Mouse (Mus musculus): Measurements from ENCODE around the gene Lcn8. TPM values are rescaled to one million over a fixed set of nuclear protein-coding genes. Genes with fewer than 3 reads are reported as not detected.

Lcn8 gene
- polyA plus RNA-seq (2014; fragmentation: Nextera tagmentation; extraction: Ambion mirVana) = not detected in 2 replicates

- no peak within 1 kb of the TSS for H3K9ac ChIP-seq (replicated peaks; ENCODE audit: low read length)
- H3K27me3 ChIP-seq (ENCODE audit: control insufficient read depth, insufficient read depth, low read length) = no peaks in the 10 kb centered on the region
- no peak for ATAC-seq (ENCODE audit: low FRiP score, low TSS enrichment)
- no peaks in the 10 kb centered on the region for H3K9me3 ChIP-seq (ENCODE audit: control insufficient read depth, low read length)
- H3K4me2 ChIP-seq (ENCODE audit: low read length) = no peak within 1 kb of the TSS
- WGBS = 69% methylated on average over 2 of the region's 2 CpGs
- H3K27ac ChIP-seq (replicated peaks; ENCODE audit: low read depth, low read length) = no peak within 1 kb of the TSS
- no peak within 1 kb of the TSS for H3K4me3 ChIP-seq (replicated peaks; ENCODE audit: low read depth, low read length)
- no peaks in the 10 kb centered on the region for H3K4me1 ChIP-seq (ENCODE audit: control insufficient read depth, insufficient read depth, low read length)
- H3K36me3 ChIP-seq (ENCODE audit: control insufficient read depth, insufficient read depth, low read length) = no peaks in the 10 kb centered on the region
- DNase-seq = no peak
Measured at GRCm38 (mm10) chr2:25652902-25653301, at the start of gene Lcn8. TSS of gene Lcn8 (plus strand) at chr2:25653120.

DNA sequence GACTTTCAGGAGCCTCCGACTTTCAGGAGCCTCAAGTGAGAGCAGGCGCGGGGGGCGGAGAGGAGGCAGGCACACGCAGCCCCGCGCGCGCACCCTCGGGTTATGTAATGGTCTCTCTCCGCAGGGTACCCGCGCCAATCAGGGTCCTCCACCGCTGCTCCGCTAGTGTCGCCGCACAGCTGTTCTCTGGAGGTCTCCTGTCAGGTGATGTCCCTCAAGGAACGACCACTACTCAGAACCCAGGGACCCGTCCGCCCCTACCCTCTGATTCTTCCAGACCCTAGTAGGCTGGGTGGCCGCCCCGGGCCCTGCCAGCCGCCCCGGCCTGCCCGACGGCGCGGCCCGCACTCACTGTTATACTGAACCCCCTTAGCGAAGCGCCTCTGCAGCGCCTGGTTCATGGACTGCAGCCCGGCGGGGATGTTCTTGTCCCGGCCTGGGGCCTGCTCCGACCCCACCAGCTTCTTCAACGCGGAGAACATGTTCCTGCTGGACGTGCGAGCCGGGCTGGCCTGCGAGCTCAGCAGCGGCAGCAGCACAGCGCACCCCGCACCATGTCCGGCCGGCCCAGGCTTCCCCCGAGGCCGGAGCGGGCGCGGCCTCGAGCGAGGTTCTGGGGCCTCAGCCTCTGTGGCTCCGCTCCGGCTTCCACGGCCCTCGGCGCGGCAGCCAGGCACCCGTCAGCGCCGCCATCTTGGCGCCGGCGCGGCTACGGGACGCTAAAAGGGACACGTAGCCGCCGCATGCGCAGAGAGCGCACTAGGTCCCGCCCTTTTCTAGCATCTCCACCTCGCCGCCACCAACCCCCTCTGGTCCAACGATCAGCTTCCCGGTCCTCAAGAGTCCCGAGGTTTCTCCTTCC, 44.9 kb upstream of the Lcn8 start, which contains the start of gene Rabl6:
Rabl6 (minus strand) TSS at position 761 of the 862 bp plus-strand sequence.
- H3K4me3 ChIP-seq (replicated peaks; ENCODE audit: low read depth, low read length) = peak within 1 kb of the TSS; percentile 99
- peak; percentile 91 for ATAC-seq (ENCODE audit: low FRiP score, low TSS enrichment)
- H3K4me1 ChIP-seq (ENCODE audit: control insufficient read depth, insufficient read depth, low read length) = peaks cover 15% of the 10 kb centered on the region
- peak within 1 kb of the TSS; percentile 74 for H3K4me2 ChIP-seq (ENCODE audit: low read length)
- peak within 1 kb of the TSS; percentile 91 for H3K27ac ChIP-seq (replicated peaks; ENCODE audit: low read depth, low read length)
- H3K27me3 ChIP-seq (ENCODE audit: control insufficient read depth, insufficient read depth, low read length) = no peaks in the 10 kb centered on the region
- H3K9me3 ChIP-seq (ENCODE audit: control insufficient read depth, low read length) = no peaks in the 10 kb centered on the region
- peak within 1 kb of the TSS; percentile 97 for H3K9ac ChIP-seq (replicated peaks; ENCODE audit: low read length)
- H3K36me3 ChIP-seq (ENCODE audit: control insufficient read depth, insufficient read depth, low read length) = no peaks in the 10 kb centered on the region
- WGBS = 1% methylated on average over 80 of the region's 80 CpGs
- peak; percentile 97 for DNase-seq

- peaks cover 15% of the 10 kb centered on the region for H3K4me1 ChIP-seq (ENCODE audit: control insufficient read depth, insufficient read depth, low read length)
- ATAC-seq (ENCODE audit: low FRiP score, low TSS enrichment) (peak; percentile 28; the same call in 1 of the 2 replicates), DNase-seq (no peak)
- peak overlapping the region; percentile 74 for H3K4me2 ChIP-seq (ENCODE audit: low read length)
- H3K36me3 ChIP-seq (ENCODE audit: control insufficient read depth, insufficient read depth, low read length) = no peaks in the 10 kb centered on the region
- H3K9ac ChIP-seq (replicated peaks; ENCODE audit: low read length) = peak overlapping the region; percentile 97; the same call in 1 of the 2 replicates
- H3K9me3 ChIP-seq (ENCODE audit: control insufficient read depth, low read length) = no peaks in the 10 kb centered on the region
- H3K27me3 ChIP-seq (ENCODE audit: control insufficient read depth, insufficient read depth, low read length) = no peaks in the 10 kb centered on the region
- H3K4me3 ChIP-seq (replicated peaks; ENCODE audit: low read depth, low read length) = peak overlapping the region; percentile 99
- 73% methylated on average over 10 of the region's 10 CpGs for WGBS
- H3K27ac ChIP-seq (replicated peaks; ENCODE audit: low read depth, low read length) = peak overlapping the region; percentile 91
Measured at GRCm38 (mm10) chr2:25608671-25609070, 44.2 kb upstream of the Lcn8 start.

DNA sequence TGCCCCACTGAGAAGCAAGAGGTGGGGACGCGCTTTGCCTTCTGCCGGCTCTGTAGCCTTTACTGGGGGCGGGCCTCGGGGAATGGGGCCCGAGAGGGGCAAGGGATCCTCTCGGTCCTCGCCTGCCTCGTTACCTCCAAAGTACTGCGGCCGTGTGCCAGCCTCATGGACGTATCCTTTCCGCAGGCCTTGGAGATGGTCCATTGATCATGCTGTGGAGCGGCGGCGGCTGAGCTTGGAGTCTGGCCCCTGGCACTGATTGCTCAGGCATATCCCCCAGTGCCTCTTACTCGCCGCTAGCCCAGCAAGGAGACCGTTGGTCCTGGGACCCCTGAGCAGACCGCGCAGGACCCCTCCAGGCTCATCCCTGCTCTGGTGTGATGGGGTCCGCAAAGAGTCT, 36.5 kb upstream of the Lcn8 start:
- Histone ChIP-seq H3K27ac (replicated peaks; ENCODE audit: low read depth, low read length) (no peak overlapping the region), H3K4me1 (ENCODE audit: control insufficient read depth, insufficient read depth, low read length) (peaks cover 4% of the 10 kb centered on the region; the same call in 1 of the 2 replicates), H3K9me3 (ENCODE audit: control insufficient read depth, low read length) (no peaks in the 10 kb centered on the region), H3K36me3 (ENCODE audit: control insufficient read depth, insufficient read depth, low read length) (no peaks in the 10 kb centered on the region), H3K9ac (replicated peaks; ENCODE audit: low read length) (no peak overlapping the region), H3K4me3 (replicated peaks; ENCODE audit: low read depth, low read length) (no peak overlapping the region), H3K4me2 (ENCODE audit: low read length) (no peak overlapping the region), H3K27me3 (ENCODE audit: control insufficient read depth, insufficient read depth, low read length) (peaks cover 35% of the 10 kb centered on the region; the same call in 1 of the 2 replicates)
- ATAC-seq (ENCODE audit: low FRiP score, low TSS enrichment) = no peak
- no peak for DNase-seq
- WGBS = 17% methylated on average over 22 of the region's 22 CpGs

DNA sequence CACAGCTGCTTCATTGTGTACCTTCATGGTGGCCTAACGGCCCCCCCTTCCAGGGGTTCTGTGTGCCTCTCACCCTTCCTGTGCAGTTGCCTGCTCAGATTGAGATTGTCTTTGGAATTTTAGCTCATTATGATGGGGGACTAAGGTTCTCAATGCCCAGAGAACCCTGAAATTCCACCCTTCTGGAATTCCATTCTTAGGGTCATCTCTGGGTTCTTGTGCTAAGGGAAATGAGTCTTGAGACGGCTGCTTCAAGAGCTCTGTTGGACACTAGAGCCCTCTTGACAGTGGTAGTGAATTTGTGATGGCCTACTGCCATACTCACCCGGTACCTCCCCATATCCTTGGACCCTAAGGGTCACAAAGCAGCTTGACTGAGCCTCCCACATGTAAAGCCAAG, 35.3 kb upstream of the Lcn8 start, which contains the start of gene Ccdc183:
Ccdc183 (minus strand) TSS at position 101 of the 400 bp plus-strand sequence.
- 85% methylated on average over 3 of the region's 3 CpGs for WGBS
- Histone ChIP-seq H3K9me3 (ENCODE audit: control insufficient read depth, low read length) (no peaks in the 10 kb centered on the region), H3K9ac (replicated peaks; ENCODE audit: low read length) (no peak within 1 kb of the TSS), H3K4me3 (replicated peaks; ENCODE audit: low read depth, low read length) (no peak within 1 kb of the TSS), H3K4me2 (ENCODE audit: low read length) (no peak within 1 kb of the TSS), H3K4me1 (ENCODE audit: control insufficient read depth, insufficient read depth, low read length) (peaks cover 5% of the 10 kb centered on the region; the same call in 1 of the 2 replicates), H3K27ac (replicated peaks; ENCODE audit: low read depth, low read length) (no peak within 1 kb of the TSS), H3K27me3 (ENCODE audit: control insufficient read depth, insufficient read depth, low read length) (peaks cover 35% of the 10 kb centered on the region; the same call in 1 of the 2 replicates), H3K36me3 (ENCODE audit: control insufficient read depth, insufficient read depth, low read length) (no peaks in the 10 kb centered on the region)
- ATAC-seq (ENCODE audit: low FRiP score, low TSS enrichment) (no peak), DNase-seq (no peak)

GRCm38 (mm10) chr2:25620386-25620785, 32.5 kb upstream of the Lcn8 start:
- Histone ChIP-seq H3K9ac (replicated peaks; ENCODE audit: low read length) (no peak overlapping the region), H3K4me1 (ENCODE audit: control insufficient read depth, insufficient read depth, low read length) (peaks cover 5% of the 10 kb centered on the region; the same call in 1 of the 2 replicates), H3K36me3 (ENCODE audit: control insufficient read depth, insufficient read depth, low read length) (no peaks in the 10 kb centered on the region), H3K4me2 (ENCODE audit: low read length) (no peak overlapping the region), H3K27me3 (ENCODE audit: control insufficient read depth, insufficient read depth, low read length) (peaks cover 25% of the 10 kb centered on the region; the same call in 1 of the 2 replicates), H3K27ac (replicated peaks; ENCODE audit: low read depth, low read length) (no peak overlapping the region), H3K4me3 (replicated peaks; ENCODE audit: low read depth, low read length) (no peak overlapping the region), H3K9me3 (ENCODE audit: control insufficient read depth, low read length) (no peaks in the 10 kb centered on the region)
- DNase-seq (no peak), ATAC-seq (ENCODE audit: low FRiP score, low TSS enrichment) (no peak)
- WGBS = 85% methylated on average over 6 of the region's 6 CpGs

- Histone ChIP-seq H3K9ac (replicated peaks; ENCODE audit: low read length) (peak overlapping the region; percentile 55; the same call in 1 of the 2 replicates), H3K4me2 (ENCODE audit: low read length) (peak overlapping the region; percentile 76), H3K4me3 (replicated peaks; ENCODE audit: low read depth, low read length) (peak overlapping the region; percentile 47), H3K9me3 (ENCODE audit: control insufficient read depth, low read length) (no peaks in the 10 kb centered on the region), H3K27me3 (ENCODE audit: control insufficient read depth, insufficient read depth, low read length) (peaks cover 21% of the 10 kb centered on the region; the same call in 1 of the 2 replicates), H3K27ac (replicated peaks; ENCODE audit: low read depth, low read length) (peak overlapping the region; percentile 70; the same call in 1 of the 2 replicates), H3K36me3 (ENCODE audit: control insufficient read depth, insufficient read depth, low read length) (no peaks in the 10 kb centered on the region), H3K4me1 (ENCODE audit: control insufficient read depth, insufficient read depth, low read length) (peaks cover 5% of the 10 kb centered on the region; the same call in 1 of the 2 replicates)
- WGBS = 92% methylated on average over 4 of the region's 4 CpGs
- DNase-seq (no peak), ATAC-seq (ENCODE audit: low FRiP score, low TSS enrichment) (no peak)
Measured at GRCm38 (mm10) chr2:25620852-25621228, 32.1 kb upstream of the Lcn8 start.

GRCm38 (mm10) chr2:25621229-25622200, 31.4 kb upstream of the Lcn8 start, which contains the start of gene Tmem141:
TSS of gene Tmem141 (minus strand) at chr2:25622005.
- WGBS = 7% methylated on average over 34 of the region's 34 CpGs
- peaks cover 14% of the 10 kb centered on the region; the same call in 1 of the 2 replicates for H3K27me3 ChIP-seq (ENCODE audit: control insufficient read depth, insufficient read depth, low read length)

More at GRCm38 (mm10) chr2:25621229-25622200, 31.4 kb upstream of the Lcn8 start, which contains the start of gene Tmem141:
- peak within 1 kb of the TSS; percentile 47 for H3K4me3 ChIP-seq (replicated peaks; ENCODE audit: low read depth, low read length)
- peak within 1 kb of the TSS; percentile 70 for H3K27ac ChIP-seq (replicated peaks; ENCODE audit: low read depth, low read length)
- H3K9me3 ChIP-seq (ENCODE audit: control insufficient read depth, low read length) = no peaks in the 10 kb centered on the region
- ATAC-seq (ENCODE audit: low FRiP score, low TSS enrichment) (peak; percentile 94), DNase-seq (peak; percentile 91)
- peak within 1 kb of the TSS; percentile 76 for H3K4me2 ChIP-seq (ENCODE audit: low read length)
- H3K36me3 ChIP-seq (ENCODE audit: control insufficient read depth, insufficient read depth, low read length) = no peaks in the 10 kb centered on the region
- peak within 1 kb of the TSS; percentile 55 for H3K9ac ChIP-seq (replicated peaks; ENCODE audit: low read length)
- peaks cover 5% of the 10 kb centered on the region; the same call in 1 of the 2 replicates for H3K4me1 ChIP-seq (ENCODE audit: control insufficient read depth, insufficient read depth, low read length)

Data from midbrain, embryonic 14.5 days (tissue).